Mouse (Mus musculus): Measurements from ENCODE around the gene Neb.

DNA sequence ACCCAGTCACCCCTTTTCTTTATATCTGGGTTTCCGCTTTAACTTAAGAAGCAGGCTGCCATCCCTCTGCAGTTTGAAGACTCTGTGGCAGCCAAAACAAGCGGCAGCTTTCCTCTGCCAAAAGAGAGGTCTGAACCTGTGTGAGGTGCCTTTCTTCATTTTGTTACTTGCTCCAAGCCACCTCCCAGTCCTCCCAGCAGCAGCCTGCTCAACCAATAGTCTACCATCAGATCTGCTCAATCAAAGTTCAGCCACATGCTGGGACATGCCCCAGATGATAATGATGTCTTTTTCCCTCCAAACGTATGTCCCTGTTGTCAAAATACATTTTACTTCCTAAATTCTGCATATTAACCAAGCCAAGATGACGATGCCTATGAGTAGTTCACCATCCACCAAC, 173.3 kb downstream of the Neb start:
- TF ChIP-seq POLR2A (IDR thresholded peaks at IDR 0.05; ENCODE audit: control insufficient read depth, low read depth, low read length) = no peak
- TF ChIP-seq CTCF (IDR thresholded peaks at IDR 0.05; ENCODE audit: control insufficient read depth, insufficient read depth, insufficient replicate concordance, low read depth, low read length) = no peak

Data from testis, adult 2 months (tissue).